Mouse (Mus musculus) intestine, embryonic 14.5 days (tissue): ENCODE measurements around the gene Mllt6. TPM values are rescaled to one million over a fixed set of nuclear protein-coding genes. Genes with fewer than 3 reads are reported as not detected.

ENCODE experiments used
- ATAC-seq: fragments of 200-750 bp; cut with Nextera tagmentation; replicated peaks from 2 replicates; pipeline ENCODE4 v1.8.0; 2017; ENCODE audit warnings: low read depth, moderate number of reproducible peaks, moderate TSS enrichment, moderate library complexity; ENCODE audit not compliant: low FRiP score, low TSS enrichment
- DNase-seq: peaks from one replicate; pipeline ENCODE4 v3.0.0-alpha.2; 2018; ENCODE audit warnings: low spot score
- H3K27ac ChIP-seq: fragments of 300-500 bp; sonication (generic); 2 replicates; pipeline ENCODE4 v1.5.1; 2014; ENCODE audit warnings: low read depth, mild to moderate bottlenecking, control low read depth
- H3K27me3 ChIP-seq: fragments of 300-500 bp; sonication (generic); replicated peaks from 2 replicates; pipeline ENCODE4 v1.6.1; 2014; ENCODE audit warnings: low read length, control low read depth; ENCODE audit not compliant: control insufficient read depth, insufficient read depth
- H3K36me3 ChIP-seq: fragments of 300-500 bp; sonication (generic); 2 replicates; pipeline ENCODE4 v1.6.1; 2014; ENCODE audit warnings: low read length, control low read depth; ENCODE audit not compliant: control insufficient read depth, insufficient read depth
- H3K4me1 ChIP-seq: fragments of 300-500 bp; sonication (generic); replicated peaks from 2 replicates; pipeline ENCODE4 v1.6.1; 2014; ENCODE audit warnings: low read length, control low read depth, mixed read lengths; ENCODE audit not compliant: control insufficient read depth, insufficient read depth
- H3K4me2 ChIP-seq: fragments of 300-500 bp; sonication (generic); 2 replicates; pipeline ENCODE4 v1.6.1; 2014; ENCODE audit warnings: low read length
- H3K4me3 ChIP-seq: fragments of 300-500 bp; sonication (generic); 2 replicates; pipeline ENCODE4 v1.5.1; 2014; ENCODE audit warnings: low read depth, low read length, control low read depth, mixed read lengths
- H3K9ac ChIP-seq: fragments of 300-500 bp; sonication (generic); 2 replicates; pipeline ENCODE4 v1.6.1; 2014; ENCODE audit warnings: mild to moderate bottlenecking, low read length
- H3K9me3 ChIP-seq: fragments of 300-500 bp; sonication (generic); 2 replicates; pipeline ENCODE4 v1.6.1; 2016; ENCODE audit warnings: low read length, control low read depth; ENCODE audit not compliant: control insufficient read depth
- WGBS: fragments of 180-500 bp; shearing (Covaris S2); extraction: QIAGEN DNeasy Blood & Tissue Kit; methylation state at CpG from one replicate; pipeline ENCODE4 v1.1.7; 2014; 5-methylcytosine and 5-hydroxymethylcytosine counted together
- polyA plus RNA-seq: library from polyadenylated mRNA; unstranded; fragments of >200 nt; fragmentation: Nextera tagmentation; extraction: Ambion mirVana; gene quantifications from 2 replicates; pipeline ENCODE4 v1.2.1, GENCODE M21; 2014

Mllt6 gene
- polyA plus RNA-seq, 1 experiment from 2014 or later = 4.8 TPM

GRCm38 (mm10) chr11:97668160-97668559 is 4.9 kb downstream of the Mllt6 start:
- peak; percentile 48 for DNase-seq
- Histone ChIP-seq H3K9me3 (no peaks in the 10 kb centered on the region), H3K4me3 (no peak overlapping the region), H3K9ac (no peak overlapping the region), H3K4me1 (peaks cover 29% of the 10 kb centered on the region), H3K27ac (no peak overlapping the region), H3K27me3 (no peaks in the 10 kb centered on the region), H3K36me3 (peaks cover 72% of the 10 kb centered on the region), H3K4me2 (no peak overlapping the region)
- no peak for ATAC-seq
- 95% methylated on average over 7 of the region's 7 CpGs for WGBS

GRCm38 (mm10) chr11:97669268-97669667 is 6.1 kb downstream of the Mllt6 start:
- WGBS = 64% methylated on average over 15 of the region's 15 CpGs
- no peak overlapping the region for H3K4me2 ChIP-seq
- peaks cover 83% of the 10 kb centered on the region for H3K36me3 ChIP-seq

GRCm38 (mm10) chr11:97669829-97670228 is 6.6 kb downstream of the Mllt6 start:
- peak; percentile 51 for DNase-seq
- no peaks in the 10 kb centered on the region for H3K27me3 ChIP-seq
- WGBS = 16% methylated on average over 6 of the region's 6 CpGs
- H3K4me1 ChIP-seq = peaks cover 21% of the 10 kb centered on the region
- no peak overlapping the region for H3K4me2 ChIP-seq
- no peaks in the 10 kb centered on the region for H3K9me3 ChIP-seq
- no peak overlapping the region for H3K9ac ChIP-seq
- H3K36me3 ChIP-seq = peaks cover 88% of the 10 kb centered on the region
- ATAC-seq = no peak
- no peak overlapping the region for H3K27ac ChIP-seq
- H3K4me3 ChIP-seq = no peak overlapping the region

More at GRCm38 (mm10) chr11:97669268-97669667, 6.1 kb downstream of the Mllt6 start:
- Histone ChIP-seq H3K4me1 (peaks cover 27% of the 10 kb centered on the region), H3K27ac (no peak overlapping the region), H3K27me3 (no peaks in the 10 kb centered on the region), H3K9ac (no peak overlapping the region), H3K9me3 (no peaks in the 10 kb centered on the region), H3K4me3 (no peak overlapping the region)
- ATAC-seq (no peak), DNase-seq (peak; percentile 48)

GRCm38 (mm10) chr11:97670234-97671176 is 7.3 kb downstream of the Mllt6 start:
- peaks cover 15% of the 10 kb centered on the region for H3K4me1 ChIP-seq
- H3K36me3 ChIP-seq = peaks cover 92% of the 10 kb centered on the region
- no peaks in the 10 kb centered on the region for H3K27me3 ChIP-seq
- H3K27ac ChIP-seq = no peak overlapping the region
- H3K4me3 ChIP-seq = no peak overlapping the region
- H3K4me2 ChIP-seq = no peak overlapping the region
- peak; percentile 46 for DNase-seq
- no peak overlapping the region for H3K9ac ChIP-seq
- no peak for ATAC-seq
- no peaks in the 10 kb centered on the region for H3K9me3 ChIP-seq
- 66% methylated on average over 13 of the region's 13 CpGs for WGBS

GRCm38 (mm10) chr11:97671177-97671527 is 7.9 kb downstream of the Mllt6 start:
- H3K36me3 ChIP-seq = peaks cover 91% of the 10 kb centered on the region
- H3K4me1 ChIP-seq = peaks cover 14% of the 10 kb centered on the region
- H3K4me3 ChIP-seq = no peak overlapping the region
- H3K4me2 ChIP-seq = no peak overlapping the region
- no peaks in the 10 kb centered on the region for H3K9me3 ChIP-seq
- H3K9ac ChIP-seq = no peak overlapping the region
- DNase-seq (no peak), ATAC-seq (no peak)
- 61% methylated on average over 2 of the region's 2 CpGs for WGBS
- H3K27me3 ChIP-seq = no peaks in the 10 kb centered on the region
- no peak overlapping the region for H3K27ac ChIP-seq

- Histone ChIP-seq H3K4me1 (peaks cover 14% of the 10 kb centered on the region), H3K36me3 (peaks cover 94% of the 10 kb centered on the region), H3K27me3 (no peaks in the 10 kb centered on the region), H3K9ac (no peak overlapping the region), H3K4me3 (no peak overlapping the region), H3K4me2 (no peak overlapping the region), H3K27ac (no peak overlapping the region), H3K9me3 (no peaks in the 10 kb centered on the region)
- 87% methylated on average over 11 of the region's 11 CpGs for WGBS
- DNase-seq = no peak
- ATAC-seq = no peak
Measured at GRCm38 (mm10) chr11:97673148-97673547, 9.9 kb downstream of the Mllt6 start.

GRCm38 (mm10) chr11:97676050-97676754 is 13.0 kb downstream of the Mllt6 start:
- Histone ChIP-seq H3K9me3 (no peaks in the 10 kb centered on the region), H3K4me1 (no peaks in the 10 kb centered on the region; the same call in 1 of the 2 replicates), H3K4me2 (no peak overlapping the region), H3K27me3 (no peaks in the 10 kb centered on the region), H3K4me3 (no peak overlapping the region), H3K27ac (no peak overlapping the region), H3K9ac (no peak overlapping the region), H3K36me3 (peaks cover 96% of the 10 kb centered on the region)
- no peak for DNase-seq
- 80% methylated on average over 14 of the region's 15 CpGs for WGBS
- ATAC-seq = no peak

- WGBS = 58% methylated on average over 15 of the region's 15 CpGs
- DNase-seq (no peak), ATAC-seq (no peak)
- no peak overlapping the region for H3K27ac ChIP-seq
- H3K4me1 ChIP-seq = no peaks in the 10 kb centered on the region; the same call in 1 of the 2 replicates
- H3K4me2 ChIP-seq = no peak overlapping the region
- no peaks in the 10 kb centered on the region for H3K9me3 ChIP-seq
- no peak overlapping the region for H3K4me3 ChIP-seq
- H3K9ac ChIP-seq = no peak overlapping the region
- H3K36me3 ChIP-seq = peaks cover 96% of the 10 kb centered on the region
- no peaks in the 10 kb centered on the region for H3K27me3 ChIP-seq
Measured at GRCm38 (mm10) chr11:97677381-97677780, 14.2 kb downstream of the Mllt6 start.
